Mouse (Mus musculus) embryonic facial prominence, embryonic 15.5 days (tissue): Measurements from ENCODE around the gene Dtd1. TPM values are rescaled to one million over a fixed set of nuclear protein-coding genes. Genes with fewer than 3 reads are reported as not detected.

ENCODE experiments used
- ATAC-seq: fragments of 200-750 bp; cut with Nextera tagmentation; 2 replicates; pipeline ENCODE4 v1.8.0; 2017; ENCODE audit warnings: low read depth, moderate TSS enrichment; ENCODE audit not compliant: insufficient number of reproducible peaks, low FRiP score, low TSS enrichment
- H3K27ac ChIP-seq: fragments of 300-500 bp; sonication (generic); replicated peaks from 2 replicates; pipeline ENCODE4 v1.5.1; 2015; ENCODE audit warnings: mild to moderate bottlenecking, inconsistent platforms
- H3K27me3 ChIP-seq: fragments of 300-500 bp; sonication (generic); 2 replicates; pipeline ENCODE4 v1.6.1; 2015; ENCODE audit warnings: inconsistent platforms
- H3K36me3 ChIP-seq: fragments of 300-500 bp; sonication (generic); 2 replicates; pipeline ENCODE4 v1.6.1; 2015; ENCODE audit warnings: mild to moderate bottlenecking, inconsistent platforms
- H3K4me1 ChIP-seq: fragments of 300-500 bp; sonication (generic); 2 replicates; pipeline ENCODE4 v1.6.1; 2015; ENCODE audit warnings: inconsistent platforms
- H3K4me2 ChIP-seq: fragments of 300-500 bp; sonication (generic); replicated peaks from 2 replicates; pipeline ENCODE4 v1.6.1; 2015; ENCODE audit warnings: mild to moderate bottlenecking, inconsistent platforms
- H3K4me3 ChIP-seq: fragments of 300-500 bp; sonication (generic); replicated peaks from 2 replicates; pipeline ENCODE4 v1.5.1; 2015; ENCODE audit warnings: mild to moderate bottlenecking, inconsistent platforms
- H3K9ac ChIP-seq: fragments of 300-500 bp; sonication (generic); 2 replicates; pipeline ENCODE4 v1.6.1; 2015; ENCODE audit warnings: inconsistent platforms
- H3K9me3 ChIP-seq: fragments of 300-500 bp; sonication (generic); replicated peaks from 2 replicates; pipeline ENCODE4 v1.6.1; 2016; ENCODE audit warnings: inconsistent platforms
- WGBS: fragments of 180-500 bp; shearing (Covaris S2); methylation state at CpG from one replicate; pipeline ENCODE4 v1.1.7; 2015; 5-methylcytosine and 5-hydroxymethylcytosine counted together
- polyA plus RNA-seq: library from polyadenylated mRNA; unstranded; fragments of >200 nt; fragmentation: Nextera tagmentation; extraction: Ambion mirVana; gene quantifications from 2 replicates; pipeline ENCODE4 v1.2.1, GENCODE M21; 2015

Dtd1 gene
- polyA plus RNA-seq, 1 experiment from 2014 or later, result 36.9 TPM

GRCm38 (mm10) chr2:144715211-144715768 is 115.6 kb downstream of the Dtd1 start:
- no peak overlapping the region for H3K27ac ChIP-seq
- H3K9me3 ChIP-seq, result no peaks in the 10 kb centered on the region
- no peak overlapping the region for H3K4me3 ChIP-seq
- no peaks in the 10 kb centered on the region for H3K36me3 ChIP-seq
- peaks cover 12% of the 10 kb centered on the region for H3K4me1 ChIP-seq
- H3K27me3 ChIP-seq, result no peaks in the 10 kb centered on the region
- ATAC-seq, result no peak
- no peak overlapping the region for H3K9ac ChIP-seq
- 77% methylated on average over 2 of the region's 2 CpGs for whole genome bisulfite sequencing
- no peak overlapping the region for H3K4me2 ChIP-seq

- Histone ChIP-seq H3K27me3 (no peaks in the 10 kb centered on the region), H3K4me2 (no peak overlapping the region), H3K9me3 (no peaks in the 10 kb centered on the region), H3K4me3 (no peak overlapping the region), H3K4me1 (peaks cover 16% of the 10 kb centered on the region), H3K36me3 (no peaks in the 10 kb centered on the region), H3K9ac (no peak overlapping the region), H3K27ac (no peak overlapping the region)
- no peak for ATAC-seq
- 71% methylated on average over 5 of the region's 5 CpGs for WGBS
These were observed 116.6 kb downstream of the Dtd1 start for GRCm38 (mm10) chr2:144716248-144716647.

GRCm38 (mm10) chr2:144718273-144718672 is 118.6 kb downstream of the Dtd1 start:
- WGBS, result 68% methylated on average over 5 of the region's 5 CpGs
- no peaks in the 10 kb centered on the region for H3K9me3 ChIP-seq
- H3K27ac ChIP-seq, result no peak overlapping the region
- no peak overlapping the region for H3K4me3 ChIP-seq
- H3K9ac ChIP-seq, result no peak overlapping the region
- no peaks in the 10 kb centered on the region for H3K36me3 ChIP-seq
- H3K27me3 ChIP-seq, result no peaks in the 10 kb centered on the region
- H3K4me1 ChIP-seq, result peaks cover 16% of the 10 kb centered on the region
- H3K4me2 ChIP-seq, result no peak overlapping the region
- ATAC-seq, result no peak

- ATAC-seq, result peak; percentile 73
- Histone ChIP-seq H3K27ac (peak overlapping the region; percentile 34; the same call in 1 of the 2 replicates), H3K9ac (no peak overlapping the region), H3K27me3 (no peaks in the 10 kb centered on the region), H3K4me3 (no peak overlapping the region), H3K36me3 (no peaks in the 10 kb centered on the region), H3K9me3 (no peaks in the 10 kb centered on the region), H3K4me1 (peaks cover 16% of the 10 kb centered on the region), H3K4me2 (no peak overlapping the region)
- 38% methylated on average over 5 of the region's 5 CpGs for WGBS
These were observed 119.6 kb downstream of the Dtd1 start for GRCm38 (mm10) chr2:144719294-144719693.

GRCm38 (mm10) chr2:144719718-144720117 is 120.0 kb downstream of the Dtd1 start:
- Histone ChIP-seq H3K4me3 (no peak overlapping the region), H3K9me3 (no peaks in the 10 kb centered on the region), H3K27me3 (no peaks in the 10 kb centered on the region), H3K4me1 (peaks cover 16% of the 10 kb centered on the region), H3K36me3 (no peaks in the 10 kb centered on the region), H3K4me2 (no peak overlapping the region), H3K9ac (no peak overlapping the region), H3K27ac (peak overlapping the region; percentile 34; the same call in 1 of the 2 replicates)
- ATAC-seq, result no peak
- WGBS, result 44% methylated on average over 4 of the region's 4 CpGs

GRCm38 (mm10) chr2:144720407-144720959 is 120.8 kb downstream of the Dtd1 start:
- Histone ChIP-seq H3K4me3 (no peak overlapping the region), H3K9me3 (no peaks in the 10 kb centered on the region), H3K9ac (no peak overlapping the region), H3K27me3 (no peaks in the 10 kb centered on the region), H3K4me1 (peaks cover 16% of the 10 kb centered on the region), H3K27ac (no peak overlapping the region), H3K36me3 (no peaks in the 10 kb centered on the region), H3K4me2 (no peak overlapping the region)
- no peak for ATAC-seq
- 47% methylated on average over 5 of the region's 5 CpGs for WGBS

- ATAC-seq, result peak; percentile 43; the same call in 1 of the 2 replicates
- H3K9me3 ChIP-seq, result no peaks in the 10 kb centered on the region
- no peaks in the 10 kb centered on the region for H3K27me3 ChIP-seq
- WGBS, result 96% methylated on average over 1 of the region's 1 CpGs
- no peak overlapping the region for H3K4me3 ChIP-seq
- H3K27ac ChIP-seq, result no peak overlapping the region
- H3K4me1 ChIP-seq, result peaks cover 8% of the 10 kb centered on the region
- H3K9ac ChIP-seq, result no peak overlapping the region
- H3K4me2 ChIP-seq, result no peak overlapping the region
- no peaks in the 10 kb centered on the region for H3K36me3 ChIP-seq
These were observed 125.0 kb downstream of the Dtd1 start for GRCm38 (mm10) chr2:144724679-144725078.

- WGBS, result 85% methylated on average over 3 of the region's 3 CpGs
- Histone ChIP-seq H3K27me3 (no peaks in the 10 kb centered on the region), H3K4me3 (no peak overlapping the region), H3K9me3 (no peaks in the 10 kb centered on the region), H3K9ac (no peak overlapping the region), H3K36me3 (no peaks in the 10 kb centered on the region), H3K4me2 (no peak overlapping the region), H3K27ac (no peak overlapping the region), H3K4me1 (no peaks in the 10 kb centered on the region)
- no peak for ATAC-seq
These were observed 127.4 kb downstream of the Dtd1 start for GRCm38 (mm10) chr2:144727136-144727535.

- H3K4me2 ChIP-seq, result no peak overlapping the region
- no peaks in the 10 kb centered on the region for H3K27me3 ChIP-seq
- no peak overlapping the region for H3K9ac ChIP-seq
- 90% methylated on average over 2 of the region's 2 CpGs for WGBS
- no peak overlapping the region for H3K27ac ChIP-seq
- H3K4me1 ChIP-seq, result no peaks in the 10 kb centered on the region
- no peaks in the 10 kb centered on the region for H3K36me3 ChIP-seq
- H3K4me3 ChIP-seq, result no peak overlapping the region
- no peak for ATAC-seq
- no peaks in the 10 kb centered on the region for H3K9me3 ChIP-seq
These were observed 130.1 kb downstream of the Dtd1 start for GRCm38 (mm10) chr2:144729776-144730175.

GRCm38 (mm10) chr2:144738161-144738560 is 138.5 kb downstream of the Dtd1 start:
- H3K4me1 ChIP-seq, result peaks cover 24% of the 10 kb centered on the region
- no peaks in the 10 kb centered on the region for H3K27me3 ChIP-seq
- no peaks in the 10 kb centered on the region for H3K9me3 ChIP-seq
- 50% methylated on average over 5 of the region's 5 CpGs for WGBS
- no peaks in the 10 kb centered on the region for H3K36me3 ChIP-seq
- H3K9ac ChIP-seq, result no peak overlapping the region
- no peak overlapping the region for H3K4me2 ChIP-seq
- peak overlapping the region; percentile 61 for H3K27ac ChIP-seq
- no peak overlapping the region for H3K4me3 ChIP-seq
- ATAC-seq, result no peak

- peak overlapping the region; percentile 61 for H3K27ac ChIP-seq
- WGBS, result 42% methylated on average over 5 of the region's 5 CpGs
- H3K36me3 ChIP-seq, result no peaks in the 10 kb centered on the region
- no peak overlapping the region for H3K4me3 ChIP-seq
- H3K4me2 ChIP-seq, result no peak overlapping the region
- H3K9me3 ChIP-seq, result no peaks in the 10 kb centered on the region
- no peaks in the 10 kb centered on the region for H3K27me3 ChIP-seq
- ATAC-seq, result peak; percentile 69
- no peak overlapping the region for H3K9ac ChIP-seq
- H3K4me1 ChIP-seq, result peaks cover 24% of the 10 kb centered on the region
These were observed 138.9 kb downstream of the Dtd1 start for GRCm38 (mm10) chr2:144738576-144738975.

GRCm38 (mm10) chr2:144740577-144740997 is 140.9 kb downstream of the Dtd1 start:
- H3K4me1 ChIP-seq, result peaks cover 24% of the 10 kb centered on the region
- no peaks in the 10 kb centered on the region for H3K36me3 ChIP-seq
- 31% methylated on average over 6 of the region's 6 CpGs for WGBS
- no peak overlapping the region for H3K9ac ChIP-seq
- H3K4me3 ChIP-seq, result no peak overlapping the region
- no peak overlapping the region for H3K4me2 ChIP-seq
- ATAC-seq, result no peak
- H3K9me3 ChIP-seq, result no peaks in the 10 kb centered on the region
- H3K27me3 ChIP-seq, result no peaks in the 10 kb centered on the region
- peak overlapping the region; percentile 67; the same call in 1 of the 2 replicates for H3K27ac ChIP-seq
